Mouse (Mus musculus) gastrocnemius, postnatal 14 days (tissue): ENCODE measurements around the gene Hlf. TPM values are rescaled to one million over a fixed set of nuclear protein-coding genes. Genes with fewer than 3 reads are reported as not detected.

ENCODE experiments used
- DNase-seq: peaks from one replicate; pipeline ENCODE4 v3.0.0; 2021; ENCODE audit warnings: mixed read lengths
- intact Hi-C: fragments of 180-260 bp; cut with DNase I; formaldehyde crosslinking; loops from one replicate; pipeline ENCODE4 v1.15.1; 2025; ENCODE audit warnings: low total_unique reads
- long read RNA-seq, 2 experiments: library from polyadenylated mRNA; stranded (forward); transcript quantifications; one replicate each; pipeline ENCODE4 v2.0.0; 2021
- total RNA-seq, 2 experiments: library from RNA; stranded (reverse); gene quantifications; 2 replicates each; pipeline ENCODE4 v1.2.3; 2021

Hlf gene
- 1 to 10 TPM; 3.7 to 3.9 TPM for total RNA-seq
- long read RNA-seq, experiment 1, full-length matches to known transcripts = 1 of 2 reads
- long read RNA-seq, experiment 1, partial matches to known transcripts = 0 of 2 reads
- long read RNA-seq, experiment 1, other reads (novel, unspliced or antisense) = 1 of 2 reads
- long read RNA-seq, experiment 2 = 0 reads

GRCm38 (mm10) chr11:90390817-90391173 is at the start of gene Hlf:
Gene Hlf (minus strand): TSS chr11:90390895.
- intact Hi-C loops = no loop called here
- DNase-seq = peak; percentile 88

- no peak for DNase-seq
- intact Hi-C loops = no loop called here
Observed at GRCm38 (mm10) chr11:90438768-90439167, 48.1 kb upstream of the Hlf start.

GRCm38 (mm10) chr11:90425207-90425525 is 34.5 kb upstream of the Hlf start:
- intact Hi-C loops = no loop called here
- no peak for DNase-seq

GRCm38 (mm10) chr11:90424334-90425206 is 33.9 kb upstream of the Hlf start:
- intact Hi-C loops = no loop called here
- no peak for DNase-seq

GRCm38 (mm10) chr11:90423896-90424295 is 33.2 kb upstream of the Hlf start:
- intact Hi-C loops = no loop called here
- DNase-seq = no peak

GRCm38 (mm10) chr11:90419706-90420105 is 29.0 kb upstream of the Hlf start:
- no peak for DNase-seq
- intact Hi-C loops = no loop called here

DNA sequence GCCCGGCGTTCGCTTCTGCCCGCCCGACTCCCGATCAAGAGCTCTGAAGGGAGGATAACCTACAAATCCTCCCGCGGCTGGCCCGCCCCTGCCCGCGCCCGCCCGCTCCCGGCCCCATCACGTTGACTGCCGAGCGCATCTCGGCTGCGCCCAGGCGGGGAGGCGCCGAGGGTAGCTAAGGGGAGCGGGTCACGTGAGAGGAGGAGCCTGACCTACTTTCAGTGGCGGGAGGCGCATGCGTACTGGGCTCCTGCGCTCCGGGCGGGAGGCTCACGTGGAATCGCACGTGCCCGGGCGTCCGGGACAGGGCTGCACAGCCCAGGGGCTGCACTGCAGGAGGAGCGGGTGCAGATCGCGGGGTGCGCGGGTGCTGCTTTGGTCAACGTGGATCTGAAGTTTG is 27.2 kb upstream of the Hlf start:
- DNase-seq = peak; percentile 99

GRCm38 (mm10) chr11:90417011-90417410 is 26.3 kb upstream of the Hlf start:
- no peak for DNase-seq
- intact Hi-C loops = no loop called here

More for the DNA sequence above, 27.2 kb upstream of the Hlf start:
- intact Hi-C loops = no loop called here

GRCm38 (mm10) chr11:90398850-90399249 is 8.2 kb upstream of the Hlf start:
- intact Hi-C loops = no loop called here
- DNase-seq = no peak

DNA sequence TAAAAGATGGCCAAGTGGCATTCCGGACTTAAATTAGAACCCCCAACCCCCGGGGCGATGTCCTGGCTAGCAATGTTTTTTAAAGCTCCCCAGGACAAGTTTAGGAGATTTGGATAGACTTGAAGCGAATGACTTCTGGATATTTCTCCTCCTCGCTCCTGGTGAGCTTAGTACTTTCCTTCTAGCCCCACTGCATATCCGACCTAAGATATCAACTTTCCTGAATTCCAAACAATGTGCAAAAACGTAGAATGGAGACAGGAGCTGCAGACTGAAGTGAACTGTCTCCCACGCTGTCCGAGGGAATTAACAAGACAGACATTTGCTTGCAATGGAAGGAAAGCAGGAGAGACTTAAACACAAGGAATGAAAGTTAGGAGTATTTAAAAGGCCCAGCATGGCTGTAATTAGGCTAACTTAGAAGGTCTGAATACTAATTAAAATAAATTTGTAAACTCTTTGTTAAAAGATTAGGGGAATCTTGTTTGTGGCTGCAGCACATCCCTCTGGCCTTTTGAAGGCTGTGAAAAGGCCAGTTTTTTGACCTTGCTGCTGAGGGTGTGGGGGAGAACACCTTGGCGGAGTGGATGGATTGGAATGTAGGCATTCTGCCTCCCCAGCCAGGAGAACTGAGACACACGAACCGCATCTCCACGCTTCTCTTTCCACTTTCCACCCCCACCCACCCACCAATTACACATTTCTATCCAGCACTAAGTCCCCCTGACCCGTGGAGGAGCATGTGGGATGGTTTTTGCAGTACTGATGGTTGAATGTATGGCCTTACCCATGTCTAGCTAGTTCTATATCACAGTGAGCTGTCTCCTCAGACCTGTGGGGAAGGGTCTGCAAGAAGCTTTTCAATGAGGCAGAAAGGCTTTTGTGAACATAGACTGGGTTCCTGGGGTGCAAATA is 833 bp upstream of the Hlf start:
- intact Hi-C loops = no loop called here
- no peak for DNase-seq

DNA sequence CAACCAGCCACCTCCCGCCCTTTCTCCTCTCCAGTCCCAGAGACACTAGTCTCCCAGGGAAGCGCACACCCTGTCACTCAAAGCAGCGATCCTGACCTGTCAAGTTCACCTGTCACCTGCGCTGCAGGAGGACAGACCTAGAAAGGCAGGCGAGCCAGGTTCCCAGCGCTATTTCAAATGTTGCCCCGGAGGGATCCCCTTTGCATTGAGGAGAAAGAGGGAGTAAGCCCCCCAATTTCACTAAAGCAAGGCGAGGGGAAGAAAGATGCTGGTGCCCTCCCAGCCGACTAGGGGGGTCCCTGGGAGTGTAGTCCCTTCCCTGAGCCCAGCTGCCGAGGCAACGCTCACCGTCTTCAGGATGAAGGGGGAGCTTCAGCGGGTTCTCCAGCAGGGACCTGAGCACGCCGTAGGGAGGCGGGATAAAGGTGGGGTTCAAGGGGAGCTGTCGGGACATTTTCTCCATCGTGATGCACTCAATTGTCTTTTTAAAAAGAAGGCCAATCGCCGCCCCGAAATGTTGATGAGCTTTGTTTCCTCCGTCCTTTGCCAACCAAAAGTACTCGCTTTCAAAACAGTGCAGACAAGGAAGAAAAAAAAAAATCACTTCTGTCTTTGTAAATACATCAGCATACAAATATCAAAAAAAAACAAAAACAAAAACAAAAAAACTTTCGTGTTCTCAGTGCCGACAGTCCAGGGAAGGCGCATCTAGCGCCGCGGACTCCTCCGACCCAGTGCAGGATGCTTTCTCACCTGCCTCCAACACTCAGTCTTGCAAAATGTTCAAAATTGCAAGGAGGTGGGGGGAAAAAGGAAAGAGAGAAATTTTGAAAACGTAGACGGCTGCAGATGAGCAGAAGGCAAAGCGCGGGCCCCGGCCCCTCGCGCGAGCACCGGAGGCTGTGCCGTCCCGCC is 536 bp downstream of the Hlf start:
- intact Hi-C loops = no loop called here
- DNase-seq = no peak

- DNase-seq = peak; percentile 18
- intact Hi-C loops = no loop called here
Observed at GRCm38 (mm10) chr11:90389174-90389901, 1.4 kb downstream of the Hlf start.

- intact Hi-C loops = no loop called here
- no peak for DNase-seq
Observed at GRCm38 (mm10) chr11:90387501-90388440, 2.9 kb downstream of the Hlf start.

DNA sequence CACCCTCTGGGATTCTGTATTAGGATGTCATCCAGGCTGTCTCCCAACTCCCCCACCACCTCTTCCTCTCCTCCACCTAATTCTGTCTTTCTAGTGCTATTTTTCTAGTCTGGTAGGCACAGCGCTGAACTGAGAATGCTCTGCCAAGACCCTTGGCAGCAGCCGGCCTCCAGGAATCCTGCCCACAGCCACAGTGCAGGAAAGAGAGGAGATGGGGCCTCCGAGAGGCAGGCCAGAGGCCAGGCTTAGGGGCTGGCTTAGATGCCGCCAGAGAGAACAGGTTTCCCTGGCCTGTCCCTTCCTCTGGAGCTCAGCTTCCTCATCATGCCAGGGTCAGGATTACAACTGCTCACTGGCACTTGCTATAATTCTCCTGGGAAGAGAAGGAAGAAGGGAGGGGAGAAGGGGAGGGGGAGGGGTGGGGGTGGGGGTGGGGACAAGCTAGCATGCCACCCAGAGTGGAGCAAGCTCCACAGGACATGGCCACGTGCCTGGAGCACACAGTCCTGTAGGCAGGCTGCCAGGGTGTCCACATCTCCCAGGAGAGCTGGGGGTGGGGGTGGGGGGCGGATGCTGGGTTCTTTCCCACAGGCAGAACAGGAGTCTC is 8.6 kb downstream of the Hlf start:
- peak; percentile 73 for DNase-seq
- intact Hi-C loops = no loop called here

- intact Hi-C loops = no loop called here
- DNase-seq = no peak
Observed at GRCm38 (mm10) chr11:90381113-90381512, 9.6 kb downstream of the Hlf start.

- intact Hi-C loops = no loop called here
- DNase-seq = no peak
Observed at GRCm38 (mm10) chr11:90380131-90380685, 10.5 kb downstream of the Hlf start.

GRCm38 (mm10) chr11:90378008-90378407 is 12.7 kb downstream of the Hlf start:
- intact Hi-C loops = loop anchor here (2.0 kb wide), 1 partner anchor 57 kb away; no protein-coding TSS in a partner anchor
- no peak for DNase-seq
